ENCODE assay signal across 12 mouse cellular contexts in genomic region chr13:111961423-111961822, GRCm38 (mm10).
"Had no signal": no experiment of that assay in that cellular context is flagged by ENCODE, and none has a peak within 500 bp of the region (broad histone marks: within the 10 kb centered on the region; RNA-seq: fewer than 3 reads in every experiment).

No protein-coding gene starts in this region.

- H3K4me3 ChIP-seq: hindbrain, embryonic 15.5 days; limb, embryonic 12.5 days; midbrain, embryonic 12.5 days had no signal

- ATAC-seq: inflammation-experienced regulatory T-cells, adult 6 months; intestine, postnatal 0 days had no signal

- H3K27me3 ChIP-seq: limb, embryonic 12.5 days; midbrain, embryonic 12.5 days had no signal

- H3K36me3 ChIP-seq: hindbrain, embryonic 15.5 days; limb, embryonic 12.5 days; midbrain, embryonic 12.5 days had no signal

- H3K9ac ChIP-seq: hindbrain, embryonic 15.5 days; limb, embryonic 12.5 days; liver, embryonic 14.5 days; midbrain, embryonic 12.5 days had no signal

- H3K27ac ChIP-seq: hindbrain, embryonic 15.5 days; limb, embryonic 12.5 days; liver, embryonic 14.5 days; midbrain, embryonic 12.5 days had no signal

- H3K4me2 ChIP-seq: hindbrain, embryonic 15.5 days; limb, embryonic 12.5 days; midbrain, embryonic 12.5 days had no signal

- DNase-seq: layer of hippocampus, postnatal 36 days; liver; lung, adult 18-20 months; right cerebral cortex, adult 18-20 months; right cerebral cortex, postnatal 25 days; thymus, postnatal 4 days had no signal

- H3K9me3 ChIP-seq: hindbrain, embryonic 15.5 days; limb, embryonic 12.5 days; midbrain, embryonic 12.5 days had no signal

- H3K4me1 ChIP-seq: midbrain, embryonic 12.5 days had no signal
